Mouse (Mus musculus): Measurements from ENCODE around the gene Lrmda.

Lrmda gene

GRCm38 (mm10) chr14:22168077-22168794, 148.7 kb downstream of the Lrmda start:
- no peak for DNase-seq

- DNase-seq, result no peak
These were observed 149.5 kb downstream of the Lrmda start for GRCm38 (mm10) chr14:22168795-22169568.

- DNase-seq, result no peak
These were observed 155.2 kb downstream of the Lrmda start for GRCm38 (mm10) chr14:22174757-22175156.

- no peak for DNase-seq
These were observed 160.2 kb downstream of the Lrmda start for GRCm38 (mm10) chr14:22179761-22180160.

GRCm38 (mm10) chr14:22181508-22181907, 162.0 kb downstream of the Lrmda start:
- no peak for DNase-seq

GRCm38 (mm10) chr14:22183195-22183594, 163.7 kb downstream of the Lrmda start:
- peak in 1 of 2 experiments; percentile 2 for DNase-seq

GRCm38 (mm10) chr14:22185452-22185851, 165.9 kb downstream of the Lrmda start:
- no peak for DNase-seq

- DNase-seq, result no peak
These were observed 170.6 kb downstream of the Lrmda start for GRCm38 (mm10) chr14:22190111-22190510.

GRCm38 (mm10) chr14:22192185-22192584, 172.7 kb downstream of the Lrmda start:
- no peak for DNase-seq

- no peak for DNase-seq
These were observed 178.5 kb downstream of the Lrmda start for GRCm38 (mm10) chr14:22198021-22198420.

- DNase-seq, result no peak
These were observed 179.3 kb downstream of the Lrmda start for GRCm38 (mm10) chr14:22198641-22199425.

GRCm38 (mm10) chr14:22201667-22202066, 182.2 kb downstream of the Lrmda start:
- DNase-seq, result no peak

GRCm38 (mm10) chr14:22210601-22211000, 191.1 kb downstream of the Lrmda start:
- DNase-seq, result no peak

- DNase-seq, result no peak
These were observed 198.7 kb downstream of the Lrmda start for GRCm38 (mm10) chr14:22218183-22218582.

GRCm38 (mm10) chr14:22222038-22222437, 202.5 kb downstream of the Lrmda start:
- DNase-seq, result no peak

- no peak for DNase-seq
These were observed 203.1 kb downstream of the Lrmda start for GRCm38 (mm10) chr14:22222574-22222973.

- DNase-seq, result no peak
These were observed 206.7 kb downstream of the Lrmda start for GRCm38 (mm10) chr14:22226205-22226604.

- DNase-seq, result no peak
These were observed 208.9 kb downstream of the Lrmda start for GRCm38 (mm10) chr14:22228253-22228968.

- peak in 1 of 2 experiments; percentile 4 for DNase-seq
These were observed 220.8 kb downstream of the Lrmda start for GRCm38 (mm10) chr14:22240315-22240714.

GRCm38 (mm10) chr14:22255458-22255857, 235.9 kb downstream of the Lrmda start:
- no peak for DNase-seq

GRCm38 (mm10) chr14:22256274-22256673, 236.8 kb downstream of the Lrmda start:
- DNase-seq, result no peak

- DNase-seq, result no peak
These were observed 240.0 kb downstream of the Lrmda start for GRCm38 (mm10) chr14:22259376-22260032.

Data from B cell, adult 2 months (primary cell).